Mouse (Mus musculus): Measurements from ENCODE around the gene Xk. TPM values are rescaled to one million over a fixed set of nuclear protein-coding genes. Genes with fewer than 3 reads are reported as not detected.

The Xk gene
- 3.0 and 3.2 TPM in 2 replicates for polyA plus RNA-seq (2015; fragmentation: Nextera tagmentation; extraction: Ambion mirVana)

- Histone ChIP-seq H3K36me3 (ENCODE audit: control insufficient read depth, insufficient read depth) (no peaks in the 10 kb centered on the region), H3K27me3 (ENCODE audit: control insufficient read depth, insufficient read depth, low read length) (no peaks in the 10 kb centered on the region; the same call in 1 of the 2 replicates), H3K27ac (ENCODE audit: low read length) (peak within 1 kb of the TSS; percentile 71), H3K4me3 (ENCODE audit: low read length) (peak within 1 kb of the TSS; percentile 63), H3K4me2 (ENCODE audit: low read depth, low read length) (peak within 1 kb of the TSS; percentile 65), H3K9ac (ENCODE audit: low read length) (peak within 1 kb of the TSS; percentile 76), H3K4me1 (ENCODE audit: control insufficient read depth, insufficient read depth, low read length) (0 out of 2 replicates have a peak, but pooled peaks cover 3% of the 10 kb centered on the region), H3K9me3 (replicated peaks; ENCODE audit: control insufficient read depth, low read length) (no peaks in the 10 kb centered on the region)
- peak; percentile 81 for ATAC-seq (replicated peaks; ENCODE audit: extremely low read depth, insufficient read depth, low FRiP score)
- WGBS, result 9% methylated on average over 72 of the region's 94 CpGs
These were observed at the start of gene Xk for GRCm38 (mm10) chrX:9272460-9273361. Gene Xk, plus strand, starts transcription at chrX:9272756.

- H3K27me3 ChIP-seq (ENCODE audit: control insufficient read depth, insufficient read depth, low read length), result no peaks in the 10 kb centered on the region
- 62% methylated on average over 2 of the region's 2 CpGs for WGBS
- no peaks in the 10 kb centered on the region for H3K4me1 ChIP-seq (ENCODE audit: control insufficient read depth, insufficient read depth, low read length)
- no peak for ATAC-seq (replicated peaks; ENCODE audit: extremely low read depth, insufficient read depth, low FRiP score)
- H3K9me3 ChIP-seq (replicated peaks; ENCODE audit: control insufficient read depth, low read length), result no peaks in the 10 kb centered on the region
- H3K4me2 ChIP-seq (ENCODE audit: low read depth, low read length), result no peak overlapping the region
- no peaks in the 10 kb centered on the region for H3K36me3 ChIP-seq (ENCODE audit: control insufficient read depth, insufficient read depth)
- H3K9ac ChIP-seq (ENCODE audit: low read length), result no peak overlapping the region
- no peak overlapping the region for H3K4me3 ChIP-seq (ENCODE audit: low read length)
- H3K27ac ChIP-seq (ENCODE audit: low read length), result no peak overlapping the region
These were observed 45.5 kb upstream of the Xk start for GRCm38 (mm10) chrX:9227105-9227504.

GRCm38 (mm10) chrX:9240737-9241591 is 31.6 kb upstream of the Xk start:
- ATAC-seq (replicated peaks; ENCODE audit: extremely low read depth, insufficient read depth, low FRiP score), result no peak
- H3K4me2 ChIP-seq (ENCODE audit: low read depth, low read length), result no peak overlapping the region
- H3K27me3 ChIP-seq (ENCODE audit: control insufficient read depth, insufficient read depth, low read length), result no peaks in the 10 kb centered on the region
- no peak overlapping the region for H3K9ac ChIP-seq (ENCODE audit: low read length)
- peaks cover 8% of the 10 kb centered on the region; the same call in 1 of the 2 replicates for H3K4me1 ChIP-seq (ENCODE audit: control insufficient read depth, insufficient read depth, low read length)
- H3K36me3 ChIP-seq (ENCODE audit: control insufficient read depth, insufficient read depth), result no peaks in the 10 kb centered on the region
- WGBS, result 75% methylated on average over 5 of the region's 5 CpGs
- H3K27ac ChIP-seq (ENCODE audit: low read length), result no peak overlapping the region
- no peaks in the 10 kb centered on the region for H3K9me3 ChIP-seq (replicated peaks; ENCODE audit: control insufficient read depth, low read length)
- H3K4me3 ChIP-seq (ENCODE audit: low read length), result no peak overlapping the region

GRCm38 (mm10) chrX:9243381-9243864 is 29.1 kb upstream of the Xk start:
- no peak overlapping the region for H3K27ac ChIP-seq (ENCODE audit: low read length)
- WGBS, result 37% methylated on average over 8 of the region's 8 CpGs
- no peaks in the 10 kb centered on the region for H3K9me3 ChIP-seq (replicated peaks; ENCODE audit: control insufficient read depth, low read length)
- no peak overlapping the region for H3K9ac ChIP-seq (ENCODE audit: low read length)
- ATAC-seq (replicated peaks; ENCODE audit: extremely low read depth, insufficient read depth, low FRiP score), result no peak
- H3K27me3 ChIP-seq (ENCODE audit: control insufficient read depth, insufficient read depth, low read length), result no peaks in the 10 kb centered on the region
- H3K4me2 ChIP-seq (ENCODE audit: low read depth, low read length), result no peak overlapping the region
- H3K4me3 ChIP-seq (ENCODE audit: low read length), result no peak overlapping the region
- H3K4me1 ChIP-seq (ENCODE audit: control insufficient read depth, insufficient read depth, low read length), result peaks cover 8% of the 10 kb centered on the region; the same call in 1 of the 2 replicates
- H3K36me3 ChIP-seq (ENCODE audit: control insufficient read depth, insufficient read depth), result no peaks in the 10 kb centered on the region

- Histone ChIP-seq H3K4me2 (ENCODE audit: low read depth, low read length) (no peak overlapping the region), H3K27me3 (ENCODE audit: control insufficient read depth, insufficient read depth, low read length) (no peaks in the 10 kb centered on the region), H3K9me3 (replicated peaks; ENCODE audit: control insufficient read depth, low read length) (no peaks in the 10 kb centered on the region), H3K9ac (ENCODE audit: low read length) (no peak overlapping the region), H3K4me1 (ENCODE audit: control insufficient read depth, insufficient read depth, low read length) (peaks cover 8% of the 10 kb centered on the region; the same call in 1 of the 2 replicates), H3K4me3 (ENCODE audit: low read length) (no peak overlapping the region), H3K36me3 (ENCODE audit: control insufficient read depth, insufficient read depth) (no peaks in the 10 kb centered on the region), H3K27ac (ENCODE audit: low read length) (no peak overlapping the region)
- 47% methylated on average over 12 of the region's 12 CpGs for WGBS
- no peak for ATAC-seq (replicated peaks; ENCODE audit: extremely low read depth, insufficient read depth, low FRiP score)
These were observed 27.8 kb upstream of the Xk start for GRCm38 (mm10) chrX:9244603-9245336.

- no peaks in the 10 kb centered on the region for H3K9me3 ChIP-seq (replicated peaks; ENCODE audit: control insufficient read depth, low read length)
- H3K4me1 ChIP-seq (ENCODE audit: control insufficient read depth, insufficient read depth, low read length), result no peaks in the 10 kb centered on the region
- no peak overlapping the region for H3K4me2 ChIP-seq (ENCODE audit: low read depth, low read length)
- no peak overlapping the region for H3K4me3 ChIP-seq (ENCODE audit: low read length)
- H3K9ac ChIP-seq (ENCODE audit: low read length), result no peak overlapping the region
- ATAC-seq (replicated peaks; ENCODE audit: extremely low read depth, insufficient read depth, low FRiP score), result no peak
- H3K27me3 ChIP-seq (ENCODE audit: control insufficient read depth, insufficient read depth, low read length), result no peaks in the 10 kb centered on the region
- H3K36me3 ChIP-seq (ENCODE audit: control insufficient read depth, insufficient read depth), result no peaks in the 10 kb centered on the region
- H3K27ac ChIP-seq (ENCODE audit: low read length), result no peak overlapping the region
- WGBS, result 53% methylated on average over 5 of the region's 5 CpGs
These were observed 23.6 kb upstream of the Xk start for GRCm38 (mm10) chrX:9248911-9249310.

DNA sequence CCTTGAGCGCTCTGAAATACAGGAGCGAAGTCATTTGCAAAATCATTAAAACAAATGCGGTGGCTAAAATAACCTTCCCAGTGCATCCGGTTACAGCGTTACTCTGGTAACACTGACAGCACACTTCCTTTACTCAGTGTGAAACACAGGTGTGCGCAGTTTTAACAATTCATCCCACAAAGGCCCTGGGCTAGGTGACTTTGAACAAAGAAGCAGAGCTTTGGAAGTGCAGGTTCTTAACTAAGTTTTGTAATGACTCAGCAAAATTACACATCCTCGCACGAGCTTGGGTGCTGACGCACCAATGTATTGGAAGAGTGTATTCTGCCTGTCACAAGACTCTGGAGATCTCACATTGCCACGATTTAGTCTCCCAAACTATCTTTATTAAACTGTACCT is 18.6 kb upstream of the Xk start:
- H3K9ac ChIP-seq (ENCODE audit: low read length), result no peak overlapping the region
- H3K4me2 ChIP-seq (ENCODE audit: low read depth, low read length), result no peak overlapping the region
- H3K27ac ChIP-seq (ENCODE audit: low read length), result no peak overlapping the region
- no peaks in the 10 kb centered on the region for H3K27me3 ChIP-seq (ENCODE audit: control insufficient read depth, insufficient read depth, low read length)
- no peak overlapping the region for H3K4me3 ChIP-seq (ENCODE audit: low read length)
- 76% methylated on average over 10 of the region's 10 CpGs for WGBS
- H3K4me1 ChIP-seq (ENCODE audit: control insufficient read depth, insufficient read depth, low read length), result no peaks in the 10 kb centered on the region
- no peak for ATAC-seq (replicated peaks; ENCODE audit: extremely low read depth, insufficient read depth, low FRiP score)
- H3K9me3 ChIP-seq (replicated peaks; ENCODE audit: control insufficient read depth, low read length), result no peaks in the 10 kb centered on the region
- H3K36me3 ChIP-seq (ENCODE audit: control insufficient read depth, insufficient read depth), result no peaks in the 10 kb centered on the region

DNA sequence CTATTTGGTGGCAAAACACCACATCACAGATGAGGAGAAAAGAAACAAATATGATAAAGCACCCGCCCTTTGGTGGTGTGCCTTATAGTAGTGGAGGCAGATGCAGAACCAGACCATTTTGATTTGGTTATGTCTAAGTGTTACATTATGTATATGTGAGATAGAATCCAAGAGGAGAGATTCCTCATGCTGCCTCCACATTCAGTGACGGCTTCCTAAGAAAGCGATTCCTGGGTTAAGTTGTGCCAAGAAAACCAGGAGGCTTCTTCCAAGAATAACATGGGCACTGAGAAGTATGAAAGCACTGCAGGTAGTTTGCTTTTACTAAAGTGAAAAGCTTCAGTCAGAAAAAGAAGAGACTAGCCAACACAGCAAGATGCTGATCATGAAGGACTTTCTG is 17.7 kb upstream of the Xk start:
- no peak overlapping the region for H3K4me3 ChIP-seq (ENCODE audit: low read length)
- H3K9me3 ChIP-seq (replicated peaks; ENCODE audit: control insufficient read depth, low read length), result no peaks in the 10 kb centered on the region
- H3K27ac ChIP-seq (ENCODE audit: low read length), result no peak overlapping the region
- H3K27me3 ChIP-seq (ENCODE audit: control insufficient read depth, insufficient read depth, low read length), result no peaks in the 10 kb centered on the region
- no peak for ATAC-seq (replicated peaks; ENCODE audit: extremely low read depth, insufficient read depth, low FRiP score)
- 85% methylated on average over 3 of the region's 3 CpGs for WGBS
- H3K36me3 ChIP-seq (ENCODE audit: control insufficient read depth, insufficient read depth), result no peaks in the 10 kb centered on the region
- no peaks in the 10 kb centered on the region for H3K4me1 ChIP-seq (ENCODE audit: control insufficient read depth, insufficient read depth, low read length)
- H3K9ac ChIP-seq (ENCODE audit: low read length), result no peak overlapping the region
- H3K4me2 ChIP-seq (ENCODE audit: low read depth, low read length), result no peak overlapping the region

Measured in heart, embryonic 16.5 days (tissue).